Mouse (Mus musculus) liver, adult 2 months (tissue): ENCODE measurements around the gene Zfp592.

Source experiments
- CTCF ChIP-seq: fragments of 200-500 bp; IDR thresholded peaks from 2 replicates; pipeline ENCODE4 v1.5.1; 2011; ENCODE audit warnings: low read depth, low read length, control low read depth
- POLR2A ChIP-seq: fragments of 200-500 bp; IDR thresholded peaks from 2 replicates; pipeline ENCODE4 v1.6.1; 2011; ENCODE audit warnings: low read length, control low read depth; ENCODE audit not compliant: insufficient read depth; ENCODE audit errors: extremely low read depth

- TF ChIP-seq CTCF = no peak
- TF ChIP-seq POLR2A = no peak
These were observed 69.9 kb downstream of the Zfp592 start for GRCm38 (mm10) chr7:81063332-81063731.
